Mouse (Mus musculus) embryonic facial prominence, embryonic 11.5 days (tissue): ENCODE results near the gene Trp73. TPM values are rescaled to one million over a fixed set of nuclear protein-coding genes. Genes with fewer than 3 reads are reported as not detected.

Experiments
- ATAC-seq: fragments of 200-750 bp; cut with Nextera tagmentation; replicated peaks from 2 replicates; pipeline ENCODE4 v1.8.0; 2017; ENCODE audit warnings: low read depth; ENCODE audit not compliant: insufficient number of reproducible peaks, low FRiP score, low TSS enrichment
- DNase-seq: peaks from one replicate; pipeline ENCODE4 v3.0.0-alpha.2; 2015; ENCODE audit warnings: low spot score
- H3K27ac ChIP-seq: fragments of 300-500 bp; sonication (generic); replicated peaks from 2 replicates; pipeline ENCODE4 v1.5.1; 2014; ENCODE audit warnings: mild to moderate bottlenecking, low read depth, low read length, control low read depth
- H3K27me3 ChIP-seq: fragments of 300-500 bp; sonication (generic); 2 replicates; pipeline ENCODE4 v1.6.1; 2014; ENCODE audit warnings: mild to moderate bottlenecking, low read length, moderate library complexity, mixed read lengths; ENCODE audit not compliant: control insufficient read depth, insufficient read depth
- H3K36me3 ChIP-seq: fragments of 300-500 bp; sonication (generic); replicated peaks from 2 replicates; pipeline ENCODE4 v1.6.1; 2014; ENCODE audit warnings: low read depth, mild to moderate bottlenecking, low read length, moderate library complexity, mixed read lengths; ENCODE audit not compliant: control insufficient read depth, insufficient read depth
- H3K4me1 ChIP-seq: fragments of 300-500 bp; sonication (generic); 2 replicates; pipeline ENCODE4 v1.6.1; 2014; ENCODE audit warnings: low read length, mixed read lengths; ENCODE audit not compliant: control insufficient read depth, insufficient read depth
- H3K4me2 ChIP-seq: fragments of 300-500 bp; sonication (generic); 2 replicates; pipeline ENCODE4 v1.6.1; 2014; ENCODE audit warnings: low read depth, mild to moderate bottlenecking, control low read depth, low read length, moderate library complexity
- H3K4me3 ChIP-seq: fragments of 300-500 bp; sonication (generic); 2 replicates; pipeline ENCODE4 v1.5.1; 2014; ENCODE audit warnings: low read depth, low read length, control low read depth
- H3K9ac ChIP-seq: fragments of 300-500 bp; sonication (generic); replicated peaks from 2 replicates; pipeline ENCODE4 v1.6.1; 2014; ENCODE audit warnings: mild to moderate bottlenecking, control low read depth, low read length
- H3K9me3 ChIP-seq: fragments of 300-500 bp; sonication (generic); replicated peaks from 2 replicates; pipeline ENCODE4 v1.6.1; 2016; ENCODE audit warnings: mild to moderate bottlenecking, low read length, inconsistent platforms, mixed read lengths; ENCODE audit not compliant: control insufficient read depth
- WGBS: fragments of 180-500 bp; shearing (Covaris S2); extraction: QIAGEN DNeasy Blood & Tissue Kit; methylation state at CpG from one replicate; pipeline ENCODE4 v1.1.7; 2014; 5-methylcytosine and 5-hydroxymethylcytosine counted together
- polyA plus RNA-seq: library from polyadenylated mRNA; unstranded; fragments of >200 nt; fragmentation: Nextera tagmentation; extraction: Ambion mirVana; gene quantifications from 2 replicates; pipeline ENCODE4 v1.2.1, GENCODE M21; 2014

Gene Trp73
- polyA plus RNA-seq, 1 experiment from 2014 or later: 0.84 TPM

- DNase-seq: peak; percentile 10
- peak overlapping the region; percentile 100 for H3K4me3 ChIP-seq
Measured at GRCm38 (mm10) chr4:154012132-154012882, 127.7 kb downstream of the Trp73 start.

GRCm38 (mm10) chr4:154011646-154012089 is 128.3 kb downstream of the Trp73 start, which contains the start of gene Lrrc47:
Gene Lrrc47, plus strand, starts transcription at chr4:154011731.
- H3K27ac ChIP-seq: peak within 1 kb of the TSS; percentile 41; the same call in 1 of the 2 replicates
- H3K36me3 ChIP-seq: no peaks in the 10 kb centered on the region
- H3K9me3 ChIP-seq: no peaks in the 10 kb centered on the region
- H3K27me3 ChIP-seq: no peaks in the 10 kb centered on the region
- peak within 1 kb of the TSS; percentile 95 for H3K9ac ChIP-seq
- under 1% methylated on average over 40 of the region's 59 CpGs for WGBS
- H3K4me3 ChIP-seq: peak within 1 kb of the TSS; percentile 100
- peak; percentile 93 for ATAC-seq
- peak within 1 kb of the TSS; percentile 92 for H3K4me2 ChIP-seq
- H3K4me1 ChIP-seq: no peaks in the 10 kb centered on the region; the same call in 1 of the 2 replicates
- peak; percentile 91 for DNase-seq

More at GRCm38 (mm10) chr4:154012132-154012882, 127.7 kb downstream of the Trp73 start:
- no peaks in the 10 kb centered on the region for H3K27me3 ChIP-seq
- WGBS: 3% methylated on average over 54 of the region's 55 CpGs
- peak overlapping the region; percentile 41; the same call in 1 of the 2 replicates for H3K27ac ChIP-seq
- peak overlapping the region; percentile 95 for H3K9ac ChIP-seq
- H3K4me2 ChIP-seq: peak overlapping the region; percentile 92
- H3K36me3 ChIP-seq: no peaks in the 10 kb centered on the region
- H3K9me3 ChIP-seq: no peaks in the 10 kb centered on the region
- H3K4me1 ChIP-seq: no peaks in the 10 kb centered on the region; the same call in 1 of the 2 replicates
- ATAC-seq: no peak

GRCm38 (mm10) chr4:154010907-154011645 is 128.9 kb downstream of the Trp73 start:
- Histone ChIP-seq H3K9me3 (no peaks in the 10 kb centered on the region), H3K27ac (no peak overlapping the region), H3K4me1 (no peaks in the 10 kb centered on the region; the same call in 1 of the 2 replicates), H3K9ac (peak overlapping the region; percentile 95), H3K4me2 (peak overlapping the region; percentile 92), H3K4me3 (peak overlapping the region; percentile 100), H3K36me3 (no peaks in the 10 kb centered on the region), H3K27me3 (no peaks in the 10 kb centered on the region)
- 26% methylated on average over 13 of the region's 13 CpGs for WGBS
- DNase-seq: no peak
- peak; percentile 63 for ATAC-seq

GRCm38 (mm10) chr4:154007759-154008158 is 132.2 kb downstream of the Trp73 start:
- DNase-seq (no peak), ATAC-seq (no peak)
- Histone ChIP-seq H3K9me3 (no peaks in the 10 kb centered on the region), H3K9ac (no peak overlapping the region), H3K4me2 (no peak overlapping the region), H3K4me3 (no peak overlapping the region), H3K36me3 (no peaks in the 10 kb centered on the region), H3K27me3 (no peaks in the 10 kb centered on the region), H3K4me1 (no peaks in the 10 kb centered on the region), H3K27ac (no peak overlapping the region)
- 84% methylated on average over 4 of the region's 4 CpGs for WGBS

GRCm38 (mm10) chr4:154006264-154006663 is 133.7 kb downstream of the Trp73 start:
- no peak overlapping the region for H3K9ac ChIP-seq
- H3K4me3 ChIP-seq: no peak overlapping the region
- no peak overlapping the region for H3K4me2 ChIP-seq
- no peaks in the 10 kb centered on the region for H3K9me3 ChIP-seq
- no peaks in the 10 kb centered on the region for H3K36me3 ChIP-seq
- 87% methylated on average over 6 of the region's 6 CpGs for WGBS
- DNase-seq (no peak), ATAC-seq (no peak)
- H3K4me1 ChIP-seq: no peaks in the 10 kb centered on the region
- no peak overlapping the region for H3K27ac ChIP-seq
- no peaks in the 10 kb centered on the region for H3K27me3 ChIP-seq

Other genes starting within 250 kb of the Trp73 start
- 107 TPM in 2 replicates for gene A430005L14Rik, start 183.0 kb downstream of the Trp73 start, polyA plus RNA-seq
- 10.4 and 12.8 TPM in 2 replicates for gene Dffb, start 165.1 kb downstream of the Trp73 start, polyA plus RNA-seq
- gene Cep104, start 165.0 kb downstream of the Trp73 start, polyA plus RNA-seq: 13.6 and 16.0 TPM in 2 replicates
- 11.9 TPM in 2 replicates for gene Lrrc47, start 128.5 kb downstream of the Trp73 start, polyA plus RNA-seq
- gene Smim1, start 114.0 kb downstream of the Trp73 start, polyA plus RNA-seq: 9.4 and 9.7 TPM in 2 replicates
- gene Ccdc27, start 97.5 kb downstream of the Trp73 start, polyA plus RNA-seq: not detected in 2 replicates
- 47.4 and 50.0 TPM in 2 replicates for gene Wrap73, start 2.2 kb upstream of the Trp73 start, polyA plus RNA-seq
- 117 and 134 TPM in 2 replicates for gene Tprgl, start 20.5 kb upstream of the Trp73 start, polyA plus RNA-seq
- gene Megf6, start 30.5 kb upstream of the Trp73 start, polyA plus RNA-seq: 17.6 and 22.9 TPM in 2 replicates
- 4.8 and 5.6 TPM in 2 replicates for gene Arhgef16, start 161.5 kb upstream of the Trp73 start, polyA plus RNA-seq
- gene B230104I21Rik, start 195.9 kb upstream of the Trp73 start, polyA plus RNA-seq: not detected in 2 replicates